Mouse (Mus musculus) embryonic facial prominence, embryonic 12.5 days (tissue): ENCODE measurements at regions not wholly inside any gene's neighbourhood (a gene's known extent, or its start where the extent isn't known, plus 50 kb on each side); places are given as distances from the start of the nearest gene placed in this dataset.

Experiments
- ATAC-seq: fragments of 200-750 bp; cut with Nextera tagmentation; 2 replicates; pipeline ENCODE4 v1.8.0; 2017; ENCODE audit not compliant: insufficient number of reproducible peaks, insufficient read depth, low FRiP score, low TSS enrichment
- H3K27ac ChIP-seq: fragments of 300-500 bp; sonication (generic); 2 replicates; pipeline ENCODE4 v1.5.1; 2016; ENCODE audit warnings: mild to moderate bottlenecking
- H3K27me3 ChIP-seq: fragments of 300-500 bp; sonication (generic); 2 replicates; pipeline ENCODE4 v1.6.1; 2016; ENCODE audit warnings: mild to moderate bottlenecking, moderate library complexity
- H3K36me3 ChIP-seq: fragments of 300-500 bp; sonication (generic); 2 replicates; pipeline ENCODE4 v1.6.1; 2016; ENCODE audit warnings: mild to moderate bottlenecking
- H3K4me1 ChIP-seq: fragments of 300-500 bp; sonication (generic); 2 replicates; pipeline ENCODE4 v1.6.1; 2016
- H3K4me2 ChIP-seq: fragments of 300-500 bp; sonication (generic); replicated peaks from 2 replicates; pipeline ENCODE4 v1.6.1; 2016; ENCODE audit warnings: mild to moderate bottlenecking, moderate library complexity
- H3K4me3 ChIP-seq: fragments of 300-500 bp; sonication (generic); 2 replicates; pipeline ENCODE4 v1.5.1; 2016; ENCODE audit warnings: mild to moderate bottlenecking
- H3K9ac ChIP-seq: fragments of 300-500 bp; sonication (generic); 2 replicates; pipeline ENCODE4 v1.6.1; 2016; ENCODE audit warnings: mild to moderate bottlenecking, moderate library complexity
- H3K9me3 ChIP-seq: fragments of 300-500 bp; sonication (generic); 2 replicates; pipeline ENCODE4 v1.6.1; 2016; ENCODE audit warnings: mild to moderate bottlenecking, moderate library complexity
- WGBS: fragments of 180-500 bp; shearing (Covaris S2); methylation state at CpG from one replicate; pipeline ENCODE4 v1.1.7; 2016; 5-methylcytosine and 5-hydroxymethylcytosine counted together

- ATAC-seq = no peak
- no peak overlapping the region for H3K4me2 ChIP-seq
- no peaks in the 10 kb centered on the region for H3K27me3 ChIP-seq
- no peak overlapping the region for H3K4me3 ChIP-seq
- no peak overlapping the region for H3K9ac ChIP-seq
- no peak overlapping the region for H3K27ac ChIP-seq
- WGBS = 74% methylated on average over 2 of the region's 2 CpGs
- no peaks in the 10 kb centered on the region for H3K36me3 ChIP-seq
- no peaks in the 10 kb centered on the region for H3K4me1 ChIP-seq
- no peaks in the 10 kb centered on the region for H3K9me3 ChIP-seq
These were observed 122.4 kb upstream of the Bmp2 start for GRCm38 (mm10) chr2:133429369-133430062.

DNA sequence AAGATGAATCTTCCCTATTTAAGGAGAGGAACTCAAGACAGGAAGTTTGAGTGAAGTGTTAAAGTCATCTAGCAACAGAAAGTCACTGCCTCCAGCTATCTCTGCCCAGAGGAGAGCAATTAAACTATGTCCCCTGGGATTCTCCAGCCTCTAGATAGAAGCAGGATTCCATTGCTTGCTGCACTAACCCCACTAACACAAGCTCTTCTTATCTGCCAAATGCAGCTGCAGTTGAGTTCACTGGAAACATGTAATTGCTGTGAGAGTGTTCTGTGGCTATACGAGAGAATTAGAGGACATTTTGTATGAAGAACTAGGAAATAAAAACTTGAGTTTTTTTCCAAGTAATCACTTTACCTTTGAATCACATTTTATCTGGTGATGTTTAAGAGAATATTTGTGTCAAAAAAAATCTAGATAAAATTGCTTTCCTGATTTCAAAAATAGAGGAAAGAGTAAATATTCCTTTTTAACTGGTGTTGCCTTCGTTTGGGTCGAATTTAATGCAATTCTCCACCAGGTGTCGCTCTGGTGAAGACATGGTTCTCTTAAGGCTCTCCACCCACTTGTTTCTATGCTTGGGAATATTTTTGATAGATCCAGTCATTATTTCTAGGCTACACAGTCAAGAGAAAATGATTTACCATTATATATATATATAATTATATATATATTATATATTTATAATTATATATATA lies 121.1 kb upstream of the Bmp2 start:
- no peaks in the 10 kb centered on the region for H3K27me3 ChIP-seq
- H3K4me2 ChIP-seq = no peak overlapping the region
- no peak overlapping the region for H3K4me3 ChIP-seq
- WGBS = 41% methylated on average over 4 of the region's 4 CpGs
- no peak overlapping the region for H3K27ac ChIP-seq
- ATAC-seq = no peak
- H3K4me1 ChIP-seq = no peaks in the 10 kb centered on the region
- no peaks in the 10 kb centered on the region for H3K36me3 ChIP-seq
- no peaks in the 10 kb centered on the region for H3K9me3 ChIP-seq
- H3K9ac ChIP-seq = no peak overlapping the region

DNA sequence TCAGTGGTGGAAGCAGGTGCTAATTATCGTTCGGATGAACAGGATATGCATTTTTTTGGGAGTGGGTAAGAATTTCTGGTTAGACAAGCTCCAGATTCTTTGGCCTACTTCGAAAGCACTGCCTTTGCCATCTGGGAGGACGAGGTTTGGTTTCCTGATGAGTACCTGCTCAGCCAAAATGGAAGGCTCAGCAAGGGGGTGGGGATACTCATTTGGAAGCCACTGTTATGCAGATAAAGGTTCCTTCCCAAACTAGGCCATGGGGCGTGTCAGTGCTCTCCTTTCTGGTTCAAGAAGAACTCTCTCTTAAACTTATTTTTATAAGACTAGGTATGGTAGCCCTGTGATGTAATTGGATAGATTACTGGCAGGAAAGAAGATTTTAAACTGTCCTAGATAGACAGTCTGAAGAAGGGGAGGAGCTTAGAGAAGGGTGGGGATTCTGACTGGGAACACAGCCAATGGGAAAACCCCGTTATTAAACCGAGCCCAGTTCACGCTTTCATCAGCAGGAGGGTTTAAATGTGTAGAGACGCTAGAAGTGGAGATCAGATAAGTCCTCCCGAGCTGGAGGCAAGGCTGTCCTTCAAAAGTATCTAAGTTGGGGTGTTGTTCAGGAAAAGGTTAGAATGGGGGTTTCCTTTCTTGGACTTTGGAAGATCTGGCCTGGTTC lies 119.7 kb upstream of the Bmp2 start:
- no peak overlapping the region for H3K4me2 ChIP-seq
- H3K27me3 ChIP-seq = no peaks in the 10 kb centered on the region
- 0 out of 2 replicates have a peak, but pooled peaks cover 7% of the 10 kb centered on the region for H3K4me1 ChIP-seq
- H3K27ac ChIP-seq = no peak overlapping the region
- 86% methylated on average over 10 of the region's 10 CpGs for WGBS
- no peak overlapping the region for H3K4me3 ChIP-seq
- no peak overlapping the region for H3K9ac ChIP-seq
- H3K9me3 ChIP-seq = no peaks in the 10 kb centered on the region
- no peaks in the 10 kb centered on the region for H3K36me3 ChIP-seq
- no peak for ATAC-seq

DNA sequence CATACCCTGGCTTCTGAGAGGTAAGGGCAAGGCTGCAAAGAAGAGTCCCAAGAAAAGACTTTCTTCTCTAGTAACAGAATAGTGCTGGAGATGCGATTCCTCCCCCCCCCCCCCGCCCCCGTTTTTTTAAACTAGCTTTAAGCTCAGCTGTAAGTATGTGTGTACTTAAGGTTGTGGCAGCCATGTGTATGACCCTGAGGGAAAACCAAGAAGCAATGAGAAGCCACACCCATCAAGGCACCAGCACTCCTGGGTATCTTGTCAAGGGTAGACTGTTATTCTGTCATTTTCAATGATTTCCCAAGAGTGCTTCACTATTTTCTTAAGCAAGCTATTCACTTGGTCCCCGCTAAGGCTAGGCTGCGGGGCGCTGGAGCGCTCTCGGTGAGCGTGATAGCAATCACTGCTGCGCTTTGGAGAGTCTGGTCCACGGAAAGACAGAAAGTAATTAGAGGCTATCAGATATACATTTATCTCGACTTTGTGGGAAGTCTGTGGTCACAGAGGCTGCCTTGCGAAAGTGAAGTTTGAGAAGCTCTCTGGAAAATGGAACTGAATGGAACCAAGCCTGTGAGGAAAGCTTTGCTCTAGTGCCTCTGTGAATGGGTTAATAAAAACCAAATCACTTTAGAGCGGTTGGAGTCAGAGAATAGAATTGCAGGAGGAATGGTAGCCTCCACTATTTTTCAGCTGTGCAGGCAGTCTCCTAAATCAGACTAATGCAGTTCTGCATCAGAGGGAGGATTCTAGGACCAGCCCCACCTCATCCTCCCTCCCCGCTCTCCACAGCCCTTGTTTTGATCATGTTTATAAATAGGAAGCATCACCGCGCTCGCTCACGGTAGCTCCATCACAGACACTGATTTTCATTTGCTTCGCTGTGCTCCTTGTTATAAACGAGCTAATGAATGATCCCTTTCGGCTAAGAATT lies 114.8 kb upstream of the Bmp2 start:
- Histone ChIP-seq H3K36me3 (no peaks in the 10 kb centered on the region), H3K4me3 (peak overlapping the region; percentile 19), H3K9ac (no peak overlapping the region), H3K4me2 (peak overlapping the region; percentile 42), H3K27ac (peak overlapping the region; percentile 55), H3K27me3 (no peaks in the 10 kb centered on the region), H3K4me1 (peaks cover 7% of the 10 kb centered on the region; the same call in 1 of the 2 replicates), H3K9me3 (no peaks in the 10 kb centered on the region)
- no peak for ATAC-seq
- WGBS = 37% methylated on average over 22 of the region's 22 CpGs

GRCm38 (mm10) chr2:133438018-133438417 lies 113.9 kb upstream of the Bmp2 start:
- Histone ChIP-seq H3K9ac (no peak overlapping the region), H3K36me3 (no peaks in the 10 kb centered on the region), H3K4me3 (no peak overlapping the region), H3K27me3 (no peaks in the 10 kb centered on the region), H3K27ac (no peak overlapping the region), H3K4me2 (peak overlapping the region; percentile 42; the same call in 1 of the 2 replicates), H3K4me1 (peaks cover 7% of the 10 kb centered on the region; the same call in 1 of the 2 replicates), H3K9me3 (no peaks in the 10 kb centered on the region)
- ATAC-seq = no peak
- WGBS = 32% methylated on average over 4 of the region's 4 CpGs

DNA sequence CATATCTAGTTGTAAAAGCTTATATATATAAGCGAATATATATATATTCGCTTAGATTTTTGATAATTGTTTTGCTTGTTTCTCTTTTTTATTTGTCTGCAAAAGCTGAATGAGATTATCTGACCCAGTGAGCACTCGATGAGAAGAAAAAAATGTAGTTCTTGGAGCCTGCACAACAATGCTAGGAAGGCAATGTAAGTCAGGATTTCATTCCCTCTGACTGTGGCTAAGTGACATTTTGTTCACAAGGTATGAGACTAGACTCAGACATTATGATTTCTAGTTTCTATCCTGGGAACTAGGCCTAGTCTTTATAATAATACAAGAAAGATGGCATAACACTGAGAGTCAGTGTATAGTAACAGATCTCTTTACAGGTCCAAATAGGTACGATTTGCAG lies 108.9 kb upstream of the Bmp2 start:
- H3K36me3 ChIP-seq = no peaks in the 10 kb centered on the region
- WGBS = 90% methylated on average over 4 of the region's 4 CpGs
- H3K9ac ChIP-seq = no peak overlapping the region
- no peaks in the 10 kb centered on the region for H3K27me3 ChIP-seq
- no peak overlapping the region for H3K27ac ChIP-seq
- no peaks in the 10 kb centered on the region; the same call in 1 of the 2 replicates for H3K4me1 ChIP-seq
- H3K4me2 ChIP-seq = no peak overlapping the region
- no peak for ATAC-seq
- H3K4me3 ChIP-seq = no peak overlapping the region
- no peaks in the 10 kb centered on the region for H3K9me3 ChIP-seq

DNA sequence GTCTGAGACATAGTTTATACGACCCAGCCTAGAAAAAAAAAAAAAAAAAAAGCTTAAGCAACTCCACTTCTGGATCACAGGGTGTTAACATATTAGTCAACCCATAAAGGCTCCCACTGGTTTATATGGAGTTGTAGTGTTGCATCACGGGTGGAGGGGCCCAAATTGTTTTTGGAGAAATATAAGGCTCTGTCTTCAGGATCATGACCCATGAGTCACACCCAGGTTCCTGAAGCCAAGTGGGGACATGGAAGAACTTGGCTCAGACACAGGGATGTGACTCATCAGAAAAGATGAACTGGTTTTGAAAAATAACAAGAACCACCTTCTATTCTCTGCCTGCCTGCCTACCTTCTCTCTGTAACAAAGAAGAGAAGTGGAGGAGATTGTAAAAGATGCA lies 108.5 kb upstream of the Bmp2 start:
- H3K9me3 ChIP-seq = no peaks in the 10 kb centered on the region
- 79% methylated on average over 2 of the region's 2 CpGs for WGBS
- H3K27me3 ChIP-seq = no peaks in the 10 kb centered on the region
- no peak overlapping the region for H3K4me3 ChIP-seq
- no peak overlapping the region for H3K4me2 ChIP-seq
- no peaks in the 10 kb centered on the region for H3K36me3 ChIP-seq
- H3K27ac ChIP-seq = no peak overlapping the region
- no peak for ATAC-seq
- no peaks in the 10 kb centered on the region for H3K4me1 ChIP-seq
- no peak overlapping the region for H3K9ac ChIP-seq

DNA sequence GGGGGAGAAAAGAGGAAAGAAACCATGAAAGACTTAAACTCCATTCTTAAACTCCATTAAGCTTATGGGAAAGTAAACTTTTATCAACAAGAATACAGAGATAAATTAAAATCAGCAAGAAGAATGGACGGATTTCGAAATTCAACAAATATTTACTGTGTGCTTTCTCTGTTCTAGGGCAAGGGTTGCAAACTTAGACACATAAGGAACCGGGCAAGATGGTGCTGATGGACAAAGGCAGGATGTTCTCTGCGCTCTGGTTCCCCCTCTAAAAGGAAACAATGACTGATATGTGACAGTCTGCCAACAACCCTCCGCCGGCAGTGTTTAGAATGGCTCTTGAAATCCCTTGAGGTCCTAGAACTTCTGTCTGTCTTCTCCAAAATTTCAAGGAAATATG lies 99.0 kb upstream of the Bmp2 start:
- no peaks in the 10 kb centered on the region for H3K27me3 ChIP-seq
- no peak overlapping the region for H3K9ac ChIP-seq
- no peak overlapping the region for H3K27ac ChIP-seq
- H3K4me1 ChIP-seq = no peaks in the 10 kb centered on the region
- H3K4me3 ChIP-seq = no peak overlapping the region
- H3K9me3 ChIP-seq = no peaks in the 10 kb centered on the region
- no peak overlapping the region for H3K4me2 ChIP-seq
- no peaks in the 10 kb centered on the region for H3K36me3 ChIP-seq
- 79% methylated on average over 6 of the region's 6 CpGs for WGBS
- ATAC-seq = no peak

DNA sequence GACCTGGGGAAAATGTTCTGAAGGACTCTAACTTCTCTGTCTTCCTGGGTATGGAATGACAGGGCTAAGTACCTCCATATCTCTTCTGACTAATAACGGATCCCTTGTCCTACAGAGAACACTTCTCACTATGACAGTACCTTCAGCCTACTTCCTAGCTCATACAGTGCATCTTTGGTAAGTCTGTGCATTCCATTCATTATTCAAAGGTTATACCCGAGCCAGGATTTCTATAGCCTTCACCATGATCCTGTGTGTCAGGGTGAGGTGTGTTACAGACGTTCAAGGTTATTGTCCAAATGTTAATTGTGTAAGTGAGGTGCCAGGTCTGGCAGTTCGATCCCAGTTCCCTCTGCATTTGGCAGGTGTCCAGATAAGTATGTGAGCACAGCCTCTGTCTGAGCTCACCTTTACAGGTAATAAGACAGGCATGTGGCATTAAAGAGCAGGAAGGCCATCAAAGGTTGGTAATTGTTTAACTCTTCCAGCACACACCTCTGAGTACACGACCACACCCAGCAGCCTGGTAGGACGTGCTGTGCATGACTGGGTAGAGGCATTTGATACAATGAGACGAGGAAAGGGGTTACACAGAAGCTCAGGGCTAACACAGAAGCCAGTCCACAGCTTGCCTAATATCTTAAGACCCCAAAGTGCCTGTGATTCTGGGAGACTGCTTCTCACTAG lies 96.3 kb upstream of the Bmp2 start:
- H3K27ac ChIP-seq = no peak overlapping the region
- H3K9me3 ChIP-seq = no peaks in the 10 kb centered on the region
- H3K36me3 ChIP-seq = no peaks in the 10 kb centered on the region
- H3K9ac ChIP-seq = no peak overlapping the region
- ATAC-seq = no peak
- H3K4me1 ChIP-seq = no peaks in the 10 kb centered on the region
- WGBS = 71% methylated on average over 7 of the region's 7 CpGs
- no peak overlapping the region for H3K4me2 ChIP-seq
- no peaks in the 10 kb centered on the region for H3K27me3 ChIP-seq
- no peak overlapping the region for H3K4me3 ChIP-seq

GRCm38 (mm10) chr2:133456785-133457184 lies 95.2 kb upstream of the Bmp2 start:
- Histone ChIP-seq H3K9ac (no peak overlapping the region), H3K9me3 (no peaks in the 10 kb centered on the region), H3K4me3 (no peak overlapping the region), H3K36me3 (no peaks in the 10 kb centered on the region), H3K27ac (no peak overlapping the region), H3K4me1 (no peaks in the 10 kb centered on the region), H3K27me3 (no peaks in the 10 kb centered on the region), H3K4me2 (no peak overlapping the region)
- 83% methylated on average over 2 of the region's 2 CpGs for WGBS
- ATAC-seq = no peak

DNA sequence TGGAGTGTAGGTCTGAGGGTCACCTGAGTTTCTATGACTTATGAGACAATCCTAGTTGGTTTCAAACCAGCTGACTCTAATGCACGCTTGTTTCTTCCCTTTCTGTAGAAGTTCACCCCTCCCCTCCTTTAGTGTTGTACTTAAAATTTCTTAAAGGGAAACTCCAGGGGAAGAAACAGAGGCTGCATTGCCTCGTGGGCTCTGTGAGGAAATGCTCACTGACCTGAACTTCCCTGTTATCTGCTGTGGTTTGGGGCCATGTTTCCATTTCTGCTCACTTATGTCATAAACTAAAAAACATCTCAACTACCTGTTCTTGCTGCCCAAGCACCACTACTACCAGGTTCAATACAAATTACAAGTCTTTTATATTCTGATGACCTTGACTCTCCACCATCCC lies 93.2 kb upstream of the Bmp2 start:
- H3K36me3 ChIP-seq = no peaks in the 10 kb centered on the region
- no peaks in the 10 kb centered on the region for H3K27me3 ChIP-seq
- no peak overlapping the region for H3K9ac ChIP-seq
- no peaks in the 10 kb centered on the region for H3K9me3 ChIP-seq
- 58% methylated on average over 2 of the region's 2 CpGs for WGBS
- no peak overlapping the region for H3K27ac ChIP-seq
- no peaks in the 10 kb centered on the region for H3K4me1 ChIP-seq
- no peak for ATAC-seq
- H3K4me3 ChIP-seq = no peak overlapping the region
- no peak overlapping the region for H3K4me2 ChIP-seq
